Mouse (Mus musculus) forebrain, embryonic 15.5 days (tissue): ENCODE measurements around the gene Slc18a2. TPM values are rescaled to one million over a fixed set of nuclear protein-coding genes. Genes with fewer than 3 reads are reported as not detected.

Experiments
- ATAC-seq: fragments of 200-750 bp; cut with Nextera tagmentation; replicated peaks from 2 replicates; pipeline ENCODE4 v1.8.0; 2017; ENCODE audit warnings: mild to moderate bottlenecking, moderate TSS enrichment, moderate library complexity
- H3K27ac ChIP-seq: fragments of 300-500 bp; sonication (generic); replicated peaks from 2 replicates; pipeline ENCODE4 v1.5.1; 2015; ENCODE audit warnings: mild to moderate bottlenecking, inconsistent platforms
- H3K27me3 ChIP-seq: fragments of 300-500 bp; sonication (generic); 2 replicates; pipeline ENCODE4 v1.6.1; 2015; ENCODE audit warnings: inconsistent platforms
- H3K36me3 ChIP-seq: fragments of 300-500 bp; sonication (generic); 2 replicates; pipeline ENCODE4 v1.6.1; 2015; ENCODE audit warnings: mild to moderate bottlenecking, inconsistent platforms
- H3K4me1 ChIP-seq: fragments of 300-500 bp; sonication (generic); 2 replicates; pipeline ENCODE4 v1.6.1; 2015; ENCODE audit warnings: inconsistent platforms
- H3K4me2 ChIP-seq: fragments of 300-500 bp; sonication (generic); replicated peaks from 2 replicates; pipeline ENCODE4 v1.6.1; 2015; ENCODE audit warnings: mild to moderate bottlenecking, inconsistent platforms
- H3K4me3 ChIP-seq: fragments of 300-500 bp; sonication (generic); 2 replicates; pipeline ENCODE4 v1.5.1; 2015; ENCODE audit warnings: mild to moderate bottlenecking, inconsistent platforms
- H3K9ac ChIP-seq: fragments of 300-500 bp; sonication (generic); replicated peaks from 2 replicates; pipeline ENCODE4 v1.6.1; 2015; ENCODE audit warnings: mild to moderate bottlenecking, inconsistent platforms
- H3K9me3 ChIP-seq: fragments of 300-500 bp; sonication (generic); 2 replicates; pipeline ENCODE4 v1.6.1; 2016; ENCODE audit warnings: inconsistent platforms
- WGBS: fragments of 180-500 bp; shearing (Covaris S2); methylation state at CpG from one replicate; pipeline ENCODE4 v1.1.7; 2015; ENCODE audit warnings: mixed read lengths; 5-methylcytosine and 5-hydroxymethylcytosine counted together
- polyA plus RNA-seq: library from polyadenylated mRNA; unstranded; fragments of >200 nt; fragmentation: Nextera tagmentation; extraction: Ambion mirVana; gene quantifications from 2 replicates; pipeline ENCODE4 v1.2.1, GENCODE M21; 2015

Gene Slc18a2
- polyA plus RNA-seq = 24.1 and 25.0 TPM in 2 replicates

DNA sequence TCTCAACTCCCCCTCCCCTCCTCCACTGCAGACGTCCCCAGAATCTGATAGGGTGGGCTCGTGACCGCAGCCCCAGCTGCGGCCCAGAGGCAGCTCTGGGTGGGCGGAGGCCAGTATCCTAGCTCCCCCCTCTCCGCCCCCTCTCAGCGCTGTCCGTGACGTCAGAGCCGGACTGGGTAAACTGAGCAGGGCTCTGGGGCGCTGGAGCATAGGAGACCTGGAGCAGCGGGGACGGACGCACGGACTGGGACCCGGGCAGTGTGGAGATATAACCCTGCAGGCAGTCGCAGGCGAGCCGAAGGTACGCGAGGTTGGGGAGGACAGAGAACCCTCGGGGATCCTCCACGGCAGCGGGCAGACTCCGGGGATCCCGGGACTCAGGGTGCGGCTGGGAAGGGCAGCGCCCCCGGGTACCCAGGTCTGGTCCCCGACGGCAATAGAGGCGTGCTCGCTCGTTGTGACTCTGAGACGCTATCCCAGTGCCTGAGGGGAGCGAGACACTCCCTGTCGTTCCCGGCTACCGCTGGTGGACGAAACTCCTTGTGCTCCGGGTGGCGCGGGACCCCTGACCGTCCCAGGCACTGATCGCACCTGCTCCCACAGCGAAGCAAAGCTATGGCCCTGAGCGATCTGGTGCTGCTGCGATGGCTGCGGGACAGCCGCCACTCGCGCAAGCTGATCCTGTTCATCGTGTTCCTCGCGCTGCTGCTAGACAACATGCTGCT lies at the start of gene Slc18a2:
TSS of gene Slc18a2 (plus strand) at position 179 of the 725 bp plus-strand sequence.
- H3K36me3 ChIP-seq = no peaks in the 10 kb centered on the region
- H3K9me3 ChIP-seq = no peaks in the 10 kb centered on the region
- H3K27me3 ChIP-seq = no peaks in the 10 kb centered on the region
- peak within 1 kb of the TSS; percentile 53 for H3K4me2 ChIP-seq
- H3K4me3 ChIP-seq = peak within 1 kb of the TSS; percentile 46
- H3K9ac ChIP-seq = peak within 1 kb of the TSS; percentile 52
- WGBS = under 1% methylated on average over 55 of the region's 55 CpGs
- peaks cover 31% of the 10 kb centered on the region for H3K4me1 ChIP-seq
- H3K27ac ChIP-seq = no peak within 1 kb of the TSS
- peak; percentile 55 for ATAC-seq

- no peaks in the 10 kb centered on the region for H3K9me3 ChIP-seq
- no peaks in the 10 kb centered on the region for H3K4me1 ChIP-seq
- no peak overlapping the region for H3K9ac ChIP-seq
- no peak overlapping the region for H3K27ac ChIP-seq
- no peaks in the 10 kb centered on the region for H3K27me3 ChIP-seq
- H3K36me3 ChIP-seq = no peaks in the 10 kb centered on the region
- 88% methylated on average over 3 of the region's 3 CpGs for WGBS
- no peak overlapping the region for H3K4me3 ChIP-seq
- no peak overlapping the region for H3K4me2 ChIP-seq
- no peak for ATAC-seq
Observed at GRCm38 (mm10) chr19:59216891-59217290, 43.8 kb upstream of the Slc18a2 start.

DNA sequence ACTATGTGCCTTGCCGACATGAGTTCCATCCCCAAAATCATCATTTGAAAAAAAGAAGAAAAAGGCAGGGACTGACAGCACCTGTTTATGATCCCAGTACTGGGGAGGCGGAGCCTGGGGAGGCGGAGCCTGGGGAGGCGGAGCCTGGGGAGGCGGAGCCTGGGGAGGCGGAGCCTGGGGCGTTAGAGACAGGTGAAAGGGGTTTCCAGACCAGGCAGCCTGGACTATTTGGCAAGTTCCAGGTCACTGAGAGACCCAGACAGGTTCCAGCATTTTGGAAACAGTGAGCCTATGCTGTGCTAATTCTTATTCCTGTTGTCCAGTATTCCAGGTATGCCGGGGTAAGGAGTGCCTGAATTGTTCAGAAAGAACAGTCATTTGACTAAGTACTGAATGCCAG lies 41.7 kb upstream of the Slc18a2 start, which contains the start of gene Kcnk18:
TSS of gene Kcnk18 (plus strand) at position 224 of the 400 bp plus-strand sequence.
- Histone ChIP-seq H3K9me3 (no peaks in the 10 kb centered on the region), H3K4me2 (no peak within 1 kb of the TSS), H3K36me3 (no peaks in the 10 kb centered on the region), H3K4me1 (no peaks in the 10 kb centered on the region), H3K27me3 (no peaks in the 10 kb centered on the region), H3K27ac (no peak within 1 kb of the TSS), H3K4me3 (no peak within 1 kb of the TSS), H3K9ac (no peak within 1 kb of the TSS)
- no peak for ATAC-seq
- 89% methylated on average over 8 of the region's 8 CpGs for WGBS

DNA sequence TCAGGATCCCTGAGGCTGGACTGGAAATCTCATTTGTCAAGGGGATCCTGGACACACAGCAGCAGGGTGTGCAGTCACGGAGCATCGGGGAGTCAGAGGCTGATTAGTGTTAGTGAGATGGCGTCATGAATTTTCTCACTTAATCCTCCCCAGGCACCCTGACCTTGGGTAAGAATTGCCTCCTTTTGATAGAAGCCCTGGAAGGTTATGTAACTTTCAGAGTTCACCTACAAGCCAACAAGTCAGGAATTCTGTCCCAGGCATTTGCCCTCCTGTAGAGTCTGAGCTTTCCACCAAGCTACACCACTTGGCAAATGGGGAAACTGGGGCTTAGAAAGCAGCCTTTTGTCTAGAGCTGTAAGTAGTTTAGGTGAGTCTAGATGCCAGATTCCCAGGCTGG lies 39.6 kb upstream of the Slc18a2 start:
- no peak overlapping the region for H3K9ac ChIP-seq
- no peaks in the 10 kb centered on the region for H3K4me1 ChIP-seq
- no peak overlapping the region for H3K4me3 ChIP-seq
- ATAC-seq = no peak
- no peaks in the 10 kb centered on the region for H3K9me3 ChIP-seq
- no peak overlapping the region for H3K27ac ChIP-seq
- H3K27me3 ChIP-seq = no peaks in the 10 kb centered on the region
- H3K36me3 ChIP-seq = no peaks in the 10 kb centered on the region
- 55% methylated on average over 3 of the region's 3 CpGs for WGBS
- no peak overlapping the region for H3K4me2 ChIP-seq

GRCm38 (mm10) chr19:59228376-59228775 lies 32.3 kb upstream of the Slc18a2 start:
- H3K27me3 ChIP-seq = no peaks in the 10 kb centered on the region
- H3K4me2 ChIP-seq = no peak overlapping the region
- H3K27ac ChIP-seq = no peak overlapping the region
- 71% methylated on average over 3 of the region's 3 CpGs for WGBS
- H3K9ac ChIP-seq = no peak overlapping the region
- no peaks in the 10 kb centered on the region for H3K9me3 ChIP-seq
- no peak overlapping the region for H3K4me3 ChIP-seq
- no peak for ATAC-seq
- H3K4me1 ChIP-seq = no peaks in the 10 kb centered on the region
- no peaks in the 10 kb centered on the region for H3K36me3 ChIP-seq

DNA sequence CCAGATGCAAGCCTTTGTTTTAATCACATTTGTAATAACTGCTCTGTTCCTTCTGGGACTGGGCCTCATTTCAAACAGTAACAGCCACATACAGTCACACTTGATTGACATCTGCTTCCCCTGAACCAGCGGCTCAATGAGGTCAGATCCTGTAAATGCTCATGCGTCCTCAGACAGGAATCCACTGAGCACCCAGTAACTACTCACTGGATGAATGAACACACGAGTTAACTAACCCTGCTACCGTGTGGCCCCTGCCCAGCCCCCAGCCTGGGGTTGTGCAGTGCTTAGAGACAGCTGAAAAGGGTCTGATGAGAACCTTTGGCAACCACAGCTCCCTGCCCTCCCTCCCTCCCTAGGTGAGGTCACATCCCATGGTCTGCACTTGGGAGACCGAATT lies 27.9 kb upstream of the Slc18a2 start:
- H3K4me3 ChIP-seq = no peak overlapping the region
- no peaks in the 10 kb centered on the region for H3K9me3 ChIP-seq
- H3K4me2 ChIP-seq = no peak overlapping the region
- ATAC-seq = no peak
- WGBS = 61% methylated on average over 5 of the region's 5 CpGs
- no peaks in the 10 kb centered on the region for H3K36me3 ChIP-seq
- no peaks in the 10 kb centered on the region for H3K27me3 ChIP-seq
- H3K27ac ChIP-seq = no peak overlapping the region
- H3K9ac ChIP-seq = no peak overlapping the region
- H3K4me1 ChIP-seq = no peaks in the 10 kb centered on the region

GRCm38 (mm10) chr19:59235001-59235400 lies 25.7 kb upstream of the Slc18a2 start:
- H3K27ac ChIP-seq = no peak overlapping the region
- WGBS = 92% methylated on average over 18 of the region's 18 CpGs
- H3K4me3 ChIP-seq = no peak overlapping the region
- no peak for ATAC-seq
- no peaks in the 10 kb centered on the region for H3K4me1 ChIP-seq
- H3K36me3 ChIP-seq = no peaks in the 10 kb centered on the region
- H3K9ac ChIP-seq = no peak overlapping the region
- H3K4me2 ChIP-seq = no peak overlapping the region
- no peaks in the 10 kb centered on the region for H3K27me3 ChIP-seq
- H3K9me3 ChIP-seq = no peaks in the 10 kb centered on the region

DNA sequence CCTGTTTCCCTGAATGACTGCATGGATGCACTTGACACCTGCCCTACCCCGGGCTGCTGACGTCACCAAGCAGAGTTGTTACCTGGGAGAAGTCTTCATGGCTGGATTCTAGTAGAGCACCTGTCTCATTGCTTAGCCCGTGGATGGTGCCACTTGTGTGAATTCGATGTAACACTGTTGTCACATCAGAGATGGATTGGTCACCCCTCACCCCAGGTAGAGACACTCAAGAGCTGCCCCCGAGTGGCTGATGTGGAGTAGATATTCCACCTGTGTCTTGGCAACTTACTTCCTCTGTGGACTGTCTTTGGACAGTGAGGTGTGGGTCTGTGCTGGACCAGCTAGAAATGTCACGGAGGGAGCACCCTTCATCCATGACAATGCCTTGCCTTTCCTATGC lies 24.6 kb upstream of the Slc18a2 start:
- H3K27me3 ChIP-seq = no peaks in the 10 kb centered on the region
- no peak overlapping the region for H3K27ac ChIP-seq
- no peaks in the 10 kb centered on the region for H3K9me3 ChIP-seq
- H3K4me2 ChIP-seq = no peak overlapping the region
- no peaks in the 10 kb centered on the region for H3K36me3 ChIP-seq
- WGBS = 83% methylated on average over 6 of the region's 6 CpGs
- no peak for ATAC-seq
- no peaks in the 10 kb centered on the region for H3K4me1 ChIP-seq
- H3K4me3 ChIP-seq = no peak overlapping the region
- no peak overlapping the region for H3K9ac ChIP-seq

DNA sequence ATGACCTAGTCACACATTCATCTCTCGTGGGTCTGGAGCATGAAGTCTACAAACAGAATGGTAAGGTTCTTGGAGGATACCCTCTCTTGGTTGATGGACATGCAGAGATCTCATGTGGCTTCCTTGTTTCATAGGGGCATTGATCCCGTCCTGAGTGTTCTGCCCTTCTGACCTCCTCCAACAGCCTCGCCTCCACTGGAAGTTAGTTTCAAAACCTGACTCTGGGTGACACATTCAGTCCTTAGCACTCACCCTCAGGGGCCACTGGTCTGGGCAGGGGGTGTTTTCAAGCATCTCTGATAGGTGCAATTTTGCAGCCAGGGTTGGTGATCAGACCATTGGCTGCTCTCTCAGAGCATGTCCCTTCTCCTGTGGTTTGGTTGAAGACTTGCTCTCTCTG lies 22.1 kb upstream of the Slc18a2 start:
- no peak for ATAC-seq
- no peak overlapping the region for H3K4me3 ChIP-seq
- no peaks in the 10 kb centered on the region for H3K4me1 ChIP-seq
- H3K36me3 ChIP-seq = no peaks in the 10 kb centered on the region
- no peak overlapping the region for H3K4me2 ChIP-seq
- H3K27me3 ChIP-seq = no peaks in the 10 kb centered on the region
- 80% methylated on average over 3 of the region's 3 CpGs for WGBS
- no peak overlapping the region for H3K9ac ChIP-seq
- no peaks in the 10 kb centered on the region for H3K9me3 ChIP-seq
- H3K27ac ChIP-seq = no peak overlapping the region

DNA sequence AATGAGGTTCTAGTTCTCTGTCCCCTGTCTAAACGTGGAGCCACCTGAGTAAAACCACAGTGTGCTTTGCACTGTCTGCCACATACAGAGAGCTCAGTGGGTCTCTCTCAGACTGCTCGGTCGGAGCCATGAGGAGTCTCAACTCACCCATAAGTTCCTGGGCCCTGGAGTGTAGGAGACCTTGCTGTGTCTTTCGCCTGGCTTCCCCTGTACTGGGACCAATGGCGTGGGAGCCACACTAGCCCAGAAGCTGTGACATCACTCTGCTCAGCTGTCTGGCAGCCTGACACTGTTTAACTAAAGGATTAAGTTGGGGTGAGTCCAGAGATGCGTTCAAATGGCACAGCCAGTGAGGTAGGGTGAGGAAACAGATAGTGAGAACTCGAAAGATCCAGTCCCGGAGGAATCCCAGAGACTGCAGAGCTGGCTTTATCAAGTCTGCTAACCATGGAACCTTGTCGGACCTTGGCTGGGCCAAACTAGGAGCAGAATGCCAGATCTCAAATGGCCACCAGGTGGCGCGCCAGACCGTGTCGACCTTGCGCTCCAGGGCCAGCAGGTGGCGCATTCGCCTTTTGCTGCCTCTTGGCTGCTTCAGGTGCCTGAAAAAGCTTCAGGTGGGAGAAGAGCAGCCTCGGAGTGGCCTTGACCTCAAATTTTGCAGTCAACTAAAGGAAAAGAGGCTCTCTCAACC lies 21.4 kb upstream of the Slc18a2 start:
- WGBS = 24% methylated on average over 17 of the region's 17 CpGs
- H3K27me3 ChIP-seq = no peaks in the 10 kb centered on the region
- H3K4me1 ChIP-seq = no peaks in the 10 kb centered on the region
- ATAC-seq = peak; percentile 65
- no peak overlapping the region for H3K9ac ChIP-seq
- no peak overlapping the region for H3K27ac ChIP-seq
- H3K4me2 ChIP-seq = no peak overlapping the region
- no peaks in the 10 kb centered on the region for H3K36me3 ChIP-seq
- no peaks in the 10 kb centered on the region for H3K9me3 ChIP-seq
- H3K4me3 ChIP-seq = no peak overlapping the region

DNA sequence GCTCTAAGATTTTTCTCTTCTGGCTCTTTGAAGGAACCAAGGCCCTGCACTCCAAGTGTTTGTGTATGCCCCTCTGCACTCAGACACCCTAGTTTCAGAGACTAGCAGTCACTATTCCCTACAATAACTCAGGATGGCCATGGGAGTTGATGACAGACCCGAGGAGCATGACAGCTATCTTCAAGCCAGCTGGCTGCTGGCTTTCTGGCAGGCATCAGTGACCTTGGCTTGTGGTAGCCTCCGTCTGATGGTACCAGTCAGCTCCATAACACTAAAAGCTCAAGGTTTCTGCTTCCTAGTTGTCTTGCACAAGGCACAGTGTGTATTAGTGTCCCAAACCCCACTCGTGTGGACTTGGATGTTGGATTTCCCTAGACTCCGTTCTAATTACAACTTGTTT lies 18.7 kb upstream of the Slc18a2 start:
- Histone ChIP-seq H3K9ac (no peak overlapping the region), H3K27ac (no peak overlapping the region), H3K27me3 (no peaks in the 10 kb centered on the region), H3K36me3 (no peaks in the 10 kb centered on the region), H3K4me3 (no peak overlapping the region), H3K9me3 (no peaks in the 10 kb centered on the region), H3K4me1 (no peaks in the 10 kb centered on the region), H3K4me2 (no peak overlapping the region)
- 95% methylated on average over 4 of the region's 4 CpGs for WGBS
- no peak for ATAC-seq

DNA sequence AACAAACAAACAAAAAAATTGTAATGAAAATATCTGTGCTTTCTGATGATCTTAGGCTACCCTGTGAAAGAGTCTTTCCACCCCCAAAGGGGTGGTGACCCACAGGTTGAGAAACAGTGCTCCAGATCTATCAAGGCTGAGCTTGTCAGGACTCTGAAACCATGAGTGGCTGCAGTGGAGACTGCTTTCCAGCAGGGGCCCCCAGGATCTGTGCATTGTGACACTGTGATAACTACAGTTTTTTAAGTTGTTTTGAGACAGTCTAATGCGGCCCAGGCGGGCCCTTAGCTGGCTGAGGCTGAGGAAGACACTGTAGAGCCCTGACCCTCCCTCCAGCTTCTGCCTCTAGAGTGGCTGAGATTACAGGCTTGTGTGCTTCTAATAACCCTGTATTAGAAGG lies 17.6 kb upstream of the Slc18a2 start:
- no peak for ATAC-seq
- Histone ChIP-seq H3K4me3 (no peak overlapping the region), H3K27ac (no peak overlapping the region), H3K27me3 (no peaks in the 10 kb centered on the region), H3K9ac (no peak overlapping the region), H3K4me1 (no peaks in the 10 kb centered on the region), H3K4me2 (no peak overlapping the region), H3K9me3 (no peaks in the 10 kb centered on the region), H3K36me3 (no peaks in the 10 kb centered on the region)
- WGBS = 89% methylated on average over 2 of the region's 2 CpGs
